Mouse (Mus musculus) myocyte (in vitro differentiated cells): ENCODE measurements around the gene Abcc4. TPM values are rescaled to one million over a fixed set of nuclear protein-coding genes. Genes with fewer than 3 reads are reported as not detected.

Source experiments
- H3K27me3 ChIP-seq: one replicate; pipeline ENCODE4 v1.6.1; 2011; ENCODE audit not compliant: control insufficient read depth, insufficient read depth, insufficient read length
- H3K36me3 ChIP-seq: one replicate; pipeline ENCODE4 v1.6.1; 2011; ENCODE audit not compliant: control insufficient read depth, insufficient read depth
- H3K4me2 ChIP-seq: one replicate; pipeline ENCODE4 v1.6.1; 2011; ENCODE audit warnings: low read depth, control low read depth
- H3K4me3 ChIP-seq: one replicate; pipeline ENCODE4 v1.5.1; 2011; ENCODE audit warnings: mild to moderate bottlenecking, control low read depth, moderate library complexity
- H3K79me2 ChIP-seq: one replicate; pipeline ENCODE4 v1.6.1; 2011; ENCODE audit not compliant: control insufficient read depth, insufficient read depth
- H3ac ChIP-seq: one replicate; pipeline ENCODE4 v1.6.1; 2011; ENCODE audit not compliant: control insufficient read depth, insufficient read length
- CEBPB ChIP-seq: IDR thresholded peaks from 2 replicates; pipeline ENCODE4 v1.6.1; 2011; ENCODE audit warnings: mild to moderate bottlenecking, moderate library complexity; ENCODE audit not compliant: poor library complexity, insufficient read depth, severe bottlenecking
- E2F4 ChIP-seq: IDR thresholded peaks from one replicate; pipeline ENCODE4 v1.6.1; 2011; ENCODE audit warnings: mild to moderate bottlenecking, control low read depth, moderate library complexity; ENCODE audit not compliant: insufficient read depth
- MAX ChIP-seq: IDR thresholded peaks from one replicate; pipeline ENCODE4 v1.6.1; 2011; ENCODE audit warnings: low read depth, mild to moderate bottlenecking, control low read depth
- MYOD1 ChIP-seq, 3 experiments: IDR thresholded peaks; one replicate each; pipeline ENCODE4 v1.6.1; 2011; ENCODE audit warnings: control low read depth in 2 of 3, low read depth in 2 of 3, mild to moderate bottlenecking in 2 of 3, moderate library complexity in 1 of 3; ENCODE audit not compliant: insufficient read length in 2 of 3, control insufficient read depth in 1 of 3
- MYOG ChIP-seq, 3 experiments: IDR thresholded peaks; one replicate each; pipeline ENCODE4 v1.6.1; 2011; ENCODE audit warnings: control low read depth in 2 of 3, low read depth in 2 of 3, mild to moderate bottlenecking in 2 of 3; ENCODE audit not compliant: insufficient read length in 2 of 3, control insufficient read depth in 1 of 3, insufficient read depth in 1 of 3
- POLR2A ChIP-seq: IDR thresholded peaks from one replicate; pipeline ENCODE4 v1.6.1; 2011; ENCODE audit warnings: low read depth, mild to moderate bottlenecking, control low read depth, moderate library complexity; ENCODE audit not compliant: insufficient read length
- POLR2AphosphoS2 ChIP-seq: IDR thresholded peaks from one replicate; pipeline ENCODE4 v1.6.1; 2011; ENCODE audit warnings: low read depth, control low read depth; ENCODE audit not compliant: insufficient read length
- REST ChIP-seq: IDR thresholded peaks from one replicate; pipeline ENCODE4 v1.6.1; 2011; ENCODE audit warnings: mild to moderate bottlenecking, control low read depth, moderate library complexity; ENCODE audit not compliant: insufficient read depth, insufficient read length
- SRF ChIP-seq: IDR thresholded peaks from one replicate; pipeline ENCODE4 v1.6.1; 2011; ENCODE audit warnings: low read depth; ENCODE audit not compliant: control insufficient read depth, insufficient read length
- TCF12 ChIP-seq: IDR thresholded peaks from one replicate; pipeline ENCODE4 v1.6.1; 2011; ENCODE audit warnings: mild to moderate bottlenecking, control low read depth; ENCODE audit not compliant: poor library complexity, insufficient read depth, severe bottlenecking
- TCF3 ChIP-seq: IDR thresholded peaks from one replicate; pipeline ENCODE4 v1.6.1; 2011; ENCODE audit warnings: low read depth, control low read depth; ENCODE audit not compliant: insufficient read length
- USF1 ChIP-seq: IDR thresholded peaks from one replicate; pipeline ENCODE4 v1.6.1; 2011; ENCODE audit warnings: low read depth, mild to moderate bottlenecking, control low read depth, moderate library complexity
- polyA plus RNA-seq: library from polyadenylated mRNA; unstranded; fragments of >200 nt; fragmentation: generic; extraction: Trizol; gene quantifications from one replicate; pipeline ENCODE4 v1.2.1, GENCODE M21; 2012; ENCODE audit warnings: missing spikeins

Abcc4 gene
- polyA plus RNA-seq, 1 experiment = 6.3 TPM

DNA sequence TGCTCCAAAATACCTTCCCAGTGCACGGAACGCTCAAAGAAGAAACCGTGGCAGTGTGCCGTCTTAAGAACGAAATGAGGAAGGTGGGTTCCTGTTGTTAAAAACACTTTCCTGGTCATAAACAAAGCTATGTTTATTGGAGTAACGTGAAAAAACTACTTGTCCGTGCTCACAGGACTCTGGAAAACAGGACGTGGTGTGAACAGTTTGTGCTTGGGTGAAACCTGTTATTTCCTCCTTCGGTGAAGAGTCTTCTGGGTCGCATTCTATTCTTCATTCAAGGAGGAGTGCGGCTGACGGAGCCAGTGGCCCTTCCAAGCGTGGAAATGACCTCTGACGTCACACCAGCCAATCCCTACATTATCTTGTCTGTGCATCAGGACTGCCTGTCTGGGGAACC is 198.2 kb downstream of the Abcc4 start:
- Histone ChIP-seq H3K27me3 (no peaks in the 10 kb centered on the region), H3K4me2 (no peak overlapping the region), H3K36me3 (no peaks in the 10 kb centered on the region), H3K79me2 (no peaks in the 10 kb centered on the region), H3K4me3 (no peak overlapping the region), H3ac (no peak overlapping the region)
- no peak for TF ChIP-seq CEBPB
- TF ChIP-seq REST = no peak
- TF ChIP-seq MYOG (IDR thresholded peaks at IDR 0.05; ENCODE audit: control insufficient read depth in 1 of 3, insufficient read depth in 1 of 3, insufficient read length in 2 of 3, low read depth in 2 of 3) = no peak
- no peak for TF ChIP-seq SRF
- no peak for TF ChIP-seq USF1
- TF ChIP-seq TCF12 = no peak
- TF ChIP-seq MAX = no peak
- no peak for TF ChIP-seq POLR2AphosphoS2
- TF ChIP-seq TCF3 = no peak

DNA sequence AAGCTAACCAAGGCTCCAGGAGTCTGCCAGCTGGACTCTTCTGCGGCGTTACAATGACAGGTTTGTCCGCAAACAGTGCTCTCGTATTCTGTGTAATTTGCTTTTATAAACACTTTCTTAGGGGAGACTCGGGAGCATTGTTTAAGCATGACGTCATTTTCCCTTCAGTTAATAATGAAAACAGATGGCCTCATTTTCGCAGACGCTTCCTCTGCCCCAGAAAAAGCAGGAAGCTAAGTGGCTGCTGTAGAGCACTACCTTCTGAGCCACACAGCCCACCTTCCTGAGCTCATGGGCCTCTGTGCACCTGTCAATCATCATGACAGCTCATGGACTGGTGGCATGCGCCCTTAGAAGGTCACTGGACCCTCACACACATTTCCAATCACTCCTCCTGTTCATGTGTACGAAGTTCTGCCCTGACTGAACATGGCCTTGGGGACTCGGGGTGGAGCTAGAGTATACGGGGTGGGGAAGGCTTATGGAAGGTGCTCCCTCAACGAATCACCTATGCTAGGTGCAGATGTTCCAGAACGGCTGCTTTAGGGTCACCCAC is 199.3 kb downstream of the Abcc4 start:
- Histone ChIP-seq H3ac (no peak overlapping the region), H3K4me3 (no peak overlapping the region), H3K36me3 (no peaks in the 10 kb centered on the region), H3K79me2 (no peaks in the 10 kb centered on the region), H3K27me3 (no peaks in the 10 kb centered on the region), H3K4me2 (no peak overlapping the region)
- TF ChIP-seq POLR2AphosphoS2 (no peak), MYOG (IDR thresholded peaks at IDR 0.05; ENCODE audit: control insufficient read depth in 1 of 3, insufficient read depth in 1 of 3, insufficient read length in 2 of 3, low read depth in 2 of 3) (no peak), TCF12 (no peak), POLR2A (no peak), MAX (no peak), E2F4 (no peak), SRF (no peak), REST (no peak), TCF3 (no peak), MYOD1 (IDR thresholded peaks at IDR 0.05; ENCODE audit: control insufficient read depth in 1 of 3, insufficient read length in 2 of 3, low read depth in 2 of 3) (no peak), USF1 (no peak), CEBPB (no peak)

DNA sequence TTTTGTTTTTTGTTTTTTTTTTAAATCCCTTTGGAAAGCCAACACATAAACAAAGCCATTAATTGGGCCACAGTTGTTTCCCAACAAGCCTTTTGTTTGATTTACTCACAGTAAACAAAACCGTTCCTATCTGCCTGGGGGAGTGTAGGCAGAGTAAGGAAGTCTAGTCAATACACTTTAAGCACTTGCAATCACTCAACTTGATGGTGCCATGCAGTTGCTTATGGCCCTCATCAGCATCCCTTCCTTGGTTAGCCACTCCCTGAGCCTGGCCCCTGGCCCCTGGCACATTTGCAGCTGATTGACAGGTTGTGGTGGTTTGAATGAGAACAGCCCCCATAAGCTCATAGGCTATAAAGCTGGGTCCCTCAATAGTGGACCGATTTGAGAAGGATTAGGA is 209.3 kb downstream of the Abcc4 start:
- no peaks in the 10 kb centered on the region for H3K36me3 ChIP-seq
- no peaks in the 10 kb centered on the region for H3K79me2 ChIP-seq
- no peak overlapping the region for H3K4me2 ChIP-seq
- H3ac ChIP-seq = no peak overlapping the region
- no peaks in the 10 kb centered on the region for H3K27me3 ChIP-seq
- H3K4me3 ChIP-seq = no peak overlapping the region
- TF ChIP-seq TCF12 (no peak), MYOG (IDR thresholded peaks at IDR 0.05; ENCODE audit: control insufficient read depth in 1 of 3, insufficient read depth in 1 of 3, insufficient read length in 2 of 3, low read depth in 2 of 3) (no peak), SRF (no peak), TCF3 (no peak), CEBPB (no peak), REST (no peak), POLR2AphosphoS2 (no peak), E2F4 (no peak), USF1 (no peak), MYOD1 (IDR thresholded peaks at IDR 0.05; ENCODE audit: control insufficient read depth in 1 of 3, insufficient read length in 2 of 3, low read depth in 2 of 3) (no peak), POLR2A (no peak), MAX (no peak)

DNA sequence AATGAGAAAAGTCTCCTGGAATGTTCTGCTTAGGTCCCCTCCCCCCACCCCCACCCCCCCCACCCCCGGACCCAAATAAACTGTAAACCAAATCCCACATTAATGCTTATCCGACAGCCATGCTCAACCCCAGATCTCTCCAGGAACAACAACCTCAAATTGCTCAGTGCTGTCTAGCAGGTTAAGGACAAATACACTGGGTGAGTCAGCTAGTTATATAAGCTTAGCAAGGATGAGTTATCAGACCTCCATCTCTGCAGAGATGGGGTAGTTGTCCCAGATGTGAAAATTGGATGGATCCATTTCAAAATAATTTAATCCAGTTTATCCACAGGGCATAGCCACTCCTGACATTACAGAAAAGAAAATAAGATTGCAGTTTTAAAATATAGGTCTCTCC is 210.6 kb downstream of the Abcc4 start:
- Histone ChIP-seq H3K27me3 (no peaks in the 10 kb centered on the region), H3K4me2 (no peak overlapping the region), H3K79me2 (no peaks in the 10 kb centered on the region), H3K4me3 (no peak overlapping the region), H3K36me3 (no peaks in the 10 kb centered on the region), H3ac (no peak overlapping the region)
- TF ChIP-seq TCF12 = no peak
- TF ChIP-seq USF1 = no peak
- TF ChIP-seq CEBPB = no peak
- no peak for TF ChIP-seq REST

DNA sequence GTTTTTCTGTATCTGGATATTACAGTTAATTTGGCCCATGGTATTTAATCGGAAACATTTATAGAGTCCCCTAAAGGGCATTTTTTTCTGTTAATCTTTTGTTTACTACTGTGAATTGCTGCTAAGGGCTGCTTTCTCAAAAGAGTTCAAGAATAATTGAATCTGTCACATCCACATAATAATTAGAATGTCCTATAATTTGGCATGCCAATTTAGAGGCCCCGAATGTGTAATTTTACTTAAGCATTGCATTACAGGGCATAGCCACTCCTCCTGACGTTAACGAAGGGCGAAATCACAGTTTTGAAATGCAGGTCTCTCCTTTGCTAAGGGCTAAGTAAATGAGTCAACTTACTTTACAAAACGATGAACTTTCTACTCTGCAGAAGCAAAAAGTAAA is 214.3 kb downstream of the Abcc4 start:
- no peak overlapping the region for H3K4me2 ChIP-seq
- no peaks in the 10 kb centered on the region for H3K36me3 ChIP-seq
- H3K27me3 ChIP-seq = no peaks in the 10 kb centered on the region
- H3ac ChIP-seq = no peak overlapping the region
- H3K79me2 ChIP-seq = no peaks in the 10 kb centered on the region
- TF ChIP-seq MAX = no peak
- TF ChIP-seq USF1 = no peak
- no peak for TF ChIP-seq TCF3
- no peak for TF ChIP-seq POLR2A
- TF ChIP-seq E2F4 = no peak
- no peak for TF ChIP-seq SRF
- no peak for TF ChIP-seq CEBPB
- TF ChIP-seq REST = no peak
- TF ChIP-seq TCF12 = no peak
- no peak for TF ChIP-seq POLR2AphosphoS2
- H3K4me3 ChIP-seq = no peak overlapping the region
